Mouse (Mus musculus): ENCODE results near the gene F2r.

The F2r gene

GRCm38 (mm10) chr13:95618309-95618712, at the start of gene F2r:
TSS of gene F2r (minus strand) at chr13:95618487.
- in situ Hi-C loops (cut with MboI, MseI): no loop called here

DNA sequence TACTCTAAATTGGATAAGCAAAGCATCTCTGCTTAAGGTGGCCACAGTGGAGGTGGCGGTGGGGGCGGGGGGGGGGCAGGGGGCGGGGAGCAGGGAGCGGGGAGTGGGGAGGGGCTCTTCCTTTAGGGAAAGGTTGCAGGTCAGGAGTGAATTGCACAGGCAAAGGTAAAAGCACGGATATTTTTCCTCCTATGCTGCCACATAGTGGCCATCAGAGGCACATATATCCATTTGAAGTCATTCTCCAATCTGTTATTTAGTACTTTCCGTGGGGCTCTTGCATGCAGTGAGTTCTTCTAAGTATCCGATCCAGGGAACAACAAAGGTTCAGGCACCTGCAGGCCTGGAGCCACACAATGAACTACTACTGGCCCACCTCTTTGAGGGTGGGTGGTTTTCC, 49.0 kb upstream of the F2r start:
- in situ Hi-C loops (cut with MboI, MseI): no loop called here

GRCm38 (mm10) chr13:95665644-95666356, 47.5 kb upstream of the F2r start:
- in situ Hi-C loops (cut with MboI, MseI): no loop called here

- in situ Hi-C loops (cut with MboI, MseI): no loop called here
Observed at GRCm38 (mm10) chr13:95663834-95664233, 45.5 kb upstream of the F2r start.

DNA sequence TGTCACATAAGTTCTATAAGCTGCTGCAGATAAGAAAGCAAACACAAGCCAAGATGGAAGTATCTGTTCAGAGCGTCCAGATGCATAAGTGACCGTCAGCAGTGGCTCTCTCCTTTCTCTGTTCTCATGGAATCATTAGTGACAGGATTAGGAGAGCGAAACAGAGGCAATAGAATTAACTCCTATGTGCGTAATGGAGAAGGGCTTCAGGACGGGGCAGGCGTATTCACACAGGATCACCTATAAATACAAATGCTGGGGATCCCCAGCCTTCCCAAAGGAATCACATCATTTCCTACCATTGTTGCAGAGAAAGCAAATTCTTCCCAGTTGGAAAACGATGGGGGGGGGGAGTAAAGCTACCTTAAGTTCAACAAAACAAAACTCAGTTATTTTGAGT, 41.1 kb upstream of the F2r start:
- in situ Hi-C loops (cut with MboI, MseI): no loop called here

GRCm38 (mm10) chr13:95657171-95657570, 38.9 kb upstream of the F2r start:
- in situ Hi-C loops (cut with MboI, MseI): no loop called here

GRCm38 (mm10) chr13:95655284-95655683, 37.0 kb upstream of the F2r start:
- in situ Hi-C loops (cut with MboI, MseI): no loop called here

- in situ Hi-C loops (cut with MboI, MseI): no loop called here
Observed at GRCm38 (mm10) chr13:95653696-95654095, 35.4 kb upstream of the F2r start.

DNA sequence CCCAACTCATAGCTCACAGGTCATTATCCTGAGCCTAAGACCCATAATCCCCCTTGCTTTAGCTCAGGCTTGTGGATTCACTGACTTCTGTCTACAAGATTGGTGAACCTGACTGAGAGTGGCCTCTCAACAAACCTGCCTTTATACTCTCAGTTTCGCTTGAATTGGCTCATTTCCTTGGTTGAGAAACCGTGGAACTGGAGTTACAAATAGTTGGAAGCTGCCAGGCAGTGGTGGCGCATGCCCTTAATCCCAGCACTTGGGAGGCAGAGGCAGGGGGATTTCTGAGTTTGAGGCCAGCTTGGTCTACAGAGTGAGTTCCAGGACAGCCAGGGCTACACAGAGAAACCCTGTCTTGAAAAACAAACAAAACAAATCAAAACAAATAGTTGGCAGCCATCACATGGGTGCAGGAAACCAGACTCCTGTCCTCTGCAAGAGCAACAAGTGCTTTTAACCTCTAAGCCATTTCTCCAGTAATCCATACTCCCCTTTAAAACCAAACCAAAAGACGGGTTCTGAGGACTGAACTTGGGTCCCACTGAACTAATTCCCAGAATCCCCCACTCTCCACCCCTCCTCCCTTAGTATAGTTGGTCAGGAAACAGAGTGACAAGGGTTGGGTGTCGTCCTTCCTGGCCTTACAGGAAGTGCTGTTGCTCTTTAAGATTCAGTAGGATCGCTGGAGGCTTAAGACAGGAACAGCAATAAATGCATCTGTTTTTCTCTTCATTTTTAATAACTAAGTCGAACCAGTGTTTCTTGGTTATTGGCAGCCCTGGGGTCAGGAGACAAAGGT, 33.8 kb upstream of the F2r start:
- in situ Hi-C loops (cut with MboI, MseI): no loop called here

DNA sequence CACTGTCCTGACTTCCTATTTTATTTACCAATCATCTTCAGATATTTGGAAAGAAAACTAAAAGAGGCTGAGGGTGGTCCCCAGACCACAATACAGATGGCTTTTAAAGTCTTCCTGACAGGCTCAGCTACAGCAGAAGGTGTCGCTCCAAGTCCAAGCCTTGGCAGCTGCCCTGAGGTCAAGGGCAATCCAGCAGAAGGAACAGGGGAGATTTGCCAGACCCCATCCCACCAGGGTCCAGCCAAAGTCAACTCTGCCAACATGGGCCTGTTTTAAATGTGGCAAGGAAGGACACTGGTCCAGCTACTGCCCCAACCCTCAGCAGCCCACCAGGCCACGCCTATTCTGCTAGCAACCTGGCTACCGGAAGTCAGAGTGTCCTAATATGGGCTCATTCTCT, 31.7 kb upstream of the F2r start:
- in situ Hi-C loops (cut with MboI, MseI): no loop called here

GRCm38 (mm10) chr13:95647248-95647647, 29.0 kb upstream of the F2r start:
- in situ Hi-C loops (cut with MboI, MseI): no loop called here

DNA sequence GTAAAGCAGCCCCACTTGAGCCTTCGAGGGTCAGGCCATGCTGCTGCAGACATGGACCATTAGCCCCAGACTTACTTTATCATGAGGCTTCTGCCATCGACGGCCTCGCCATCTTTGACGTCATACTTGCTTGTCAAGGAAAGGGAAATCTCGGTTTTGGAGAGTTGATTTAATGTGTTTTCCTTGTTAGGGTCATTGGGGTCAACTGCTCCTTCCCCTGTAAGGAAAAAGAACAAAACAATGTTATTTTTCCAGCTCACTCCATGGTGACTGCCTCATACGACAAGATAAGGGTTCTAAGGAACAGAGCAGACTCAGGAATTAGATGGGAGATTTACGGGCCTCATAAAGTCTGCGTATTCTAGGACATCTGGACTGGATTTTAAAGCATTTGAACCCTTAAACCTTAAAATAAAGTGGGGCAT, 28.4 kb upstream of the F2r start:
- in situ Hi-C loops (cut with MboI, MseI): no loop called here

GRCm38 (mm10) chr13:95643740-95644139, 25.5 kb upstream of the F2r start:
- in situ Hi-C loops (cut with MboI, MseI): no loop called here

GRCm38 (mm10) chr13:95641061-95641986, 23.0 kb upstream of the F2r start:
- in situ Hi-C loops (cut with MboI, MseI): no loop called here

- in situ Hi-C loops (cut with MboI, MseI): no loop called here
Observed at GRCm38 (mm10) chr13:95640408-95640807, 22.1 kb upstream of the F2r start.

DNA sequence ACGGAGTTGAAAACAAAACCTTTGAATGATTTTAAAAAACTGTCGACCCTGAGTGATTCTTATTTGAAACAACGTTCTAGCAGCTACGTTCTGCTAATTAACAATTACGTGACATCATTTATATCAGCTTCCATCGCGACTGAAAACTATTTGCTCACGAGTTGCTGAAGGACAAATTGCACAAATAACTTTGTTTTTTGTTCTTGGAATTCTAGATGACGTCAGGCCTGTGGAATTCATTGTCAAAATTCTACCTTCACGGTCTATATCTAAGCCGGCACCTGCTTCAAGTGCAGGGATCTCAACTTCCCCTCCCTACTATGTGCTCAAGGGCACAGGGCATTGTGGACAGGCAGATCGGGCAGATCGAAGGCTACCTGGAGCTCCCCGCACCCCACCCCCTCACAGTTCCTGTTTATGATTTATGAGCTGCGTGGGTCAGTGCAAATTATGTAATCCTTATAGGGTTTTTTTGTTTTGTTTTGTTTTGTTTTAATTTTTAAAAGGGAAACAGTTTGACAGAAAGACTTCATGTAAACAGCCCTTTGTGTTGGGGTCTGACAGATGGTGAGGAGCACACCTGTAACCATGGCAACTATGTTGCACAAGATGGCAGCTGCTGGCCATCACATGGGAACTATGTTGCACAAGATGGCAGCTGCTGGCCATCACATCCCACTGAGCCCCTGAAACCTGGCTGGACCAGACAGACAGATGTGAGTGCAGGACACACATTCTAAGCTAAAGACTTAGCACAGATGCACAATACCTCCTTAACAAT, 21.2 kb upstream of the F2r start:
- in situ Hi-C loops (cut with MboI, MseI): no loop called here

DNA sequence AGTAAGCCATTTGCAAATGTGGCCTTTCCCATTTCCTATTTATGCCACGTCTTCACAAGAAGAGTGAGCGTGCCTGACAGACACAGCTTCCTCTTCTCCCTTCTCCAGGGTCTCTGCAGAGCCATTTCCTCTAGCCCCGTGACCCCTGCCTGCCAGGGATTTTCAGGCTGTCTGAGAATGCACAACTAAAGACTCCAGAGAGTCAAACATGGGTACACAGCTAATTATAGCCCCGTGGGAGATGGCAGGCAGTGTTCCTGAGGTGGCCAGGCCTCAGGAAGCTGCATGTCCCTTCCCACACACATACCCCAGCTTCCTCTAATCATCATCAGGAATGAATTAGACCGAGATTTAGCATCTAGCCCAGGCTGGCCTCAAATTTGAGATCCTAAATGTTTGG, 20.6 kb upstream of the F2r start:
- in situ Hi-C loops (cut with MboI, MseI): no loop called here

DNA sequence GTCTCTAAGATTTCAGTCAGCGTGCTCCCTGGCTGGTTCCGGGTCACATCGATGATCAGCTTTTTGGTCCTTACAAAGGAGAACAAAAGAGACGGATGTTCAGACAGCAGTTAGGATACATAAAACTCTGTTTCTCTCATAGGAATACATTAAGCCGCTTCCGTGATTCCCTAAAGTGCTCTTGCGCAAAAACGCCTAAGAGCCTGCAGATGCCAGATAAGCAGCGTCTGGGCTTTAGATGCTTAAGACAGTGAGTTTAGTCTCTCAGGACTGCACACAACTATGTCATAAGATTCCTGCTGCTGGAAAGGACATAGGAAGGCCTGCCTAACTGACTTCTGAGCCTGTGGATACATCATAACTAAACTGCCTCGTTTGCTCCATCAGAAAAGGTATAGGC, 19.4 kb upstream of the F2r start:
- in situ Hi-C loops (cut with MboI, MseI): no loop called here

- in situ Hi-C loops (cut with MboI, MseI): no loop called here
Observed at GRCm38 (mm10) chr13:95635301-95635700, 17.0 kb upstream of the F2r start.

DNA sequence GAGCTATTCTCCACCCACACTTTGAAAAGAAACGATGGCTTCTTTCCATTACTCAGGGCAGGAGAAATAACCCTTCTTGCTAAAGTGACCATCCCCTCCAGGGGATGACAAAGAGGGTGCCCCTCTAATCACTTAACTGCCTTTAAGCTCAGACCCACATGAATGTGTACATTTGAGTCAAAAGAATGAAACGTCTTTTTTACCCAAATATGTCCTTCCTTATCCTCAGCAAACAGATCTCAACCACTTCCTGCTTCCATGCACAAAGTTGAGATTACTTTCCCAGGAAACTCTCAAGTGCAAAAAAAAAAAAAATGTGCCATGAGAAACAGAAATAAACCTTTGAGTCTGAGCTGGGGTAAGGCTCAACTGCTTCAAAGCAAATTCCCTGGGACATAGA, 16.2 kb upstream of the F2r start:
- in situ Hi-C loops (cut with MboI, MseI): no loop called here

DNA sequence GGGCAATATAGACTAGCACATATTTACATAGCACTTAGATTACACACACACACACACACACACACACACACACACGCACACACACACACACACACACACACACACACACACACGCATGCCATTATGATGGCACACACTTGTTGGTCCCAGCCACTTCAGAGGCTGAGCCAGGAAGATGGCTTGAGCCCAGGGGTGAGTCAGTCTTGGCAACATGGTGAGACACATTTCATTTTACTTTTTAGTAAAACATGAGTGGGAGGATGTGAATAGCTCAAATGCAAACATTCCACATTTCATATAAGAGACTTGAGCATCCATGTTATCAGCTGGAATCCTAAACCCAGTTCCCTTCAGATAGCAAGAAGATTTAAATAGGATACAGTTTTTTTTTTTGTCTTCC, 15.1 kb upstream of the F2r start:
- in situ Hi-C loops (cut with MboI, MseI): no loop called here

Data from T-helper 17 cell (primary cell).